Mouse (Mus musculus) yolk sac, embryonic 10.5 days (tissue): ENCODE measurements around the gene Wfdc1.

Experiments
- DNase-seq: peaks from one replicate; pipeline ENCODE4 v3.0.0-alpha.2; 2017; ENCODE audit warnings: low spot score

The Wfdc1 gene

DNA sequence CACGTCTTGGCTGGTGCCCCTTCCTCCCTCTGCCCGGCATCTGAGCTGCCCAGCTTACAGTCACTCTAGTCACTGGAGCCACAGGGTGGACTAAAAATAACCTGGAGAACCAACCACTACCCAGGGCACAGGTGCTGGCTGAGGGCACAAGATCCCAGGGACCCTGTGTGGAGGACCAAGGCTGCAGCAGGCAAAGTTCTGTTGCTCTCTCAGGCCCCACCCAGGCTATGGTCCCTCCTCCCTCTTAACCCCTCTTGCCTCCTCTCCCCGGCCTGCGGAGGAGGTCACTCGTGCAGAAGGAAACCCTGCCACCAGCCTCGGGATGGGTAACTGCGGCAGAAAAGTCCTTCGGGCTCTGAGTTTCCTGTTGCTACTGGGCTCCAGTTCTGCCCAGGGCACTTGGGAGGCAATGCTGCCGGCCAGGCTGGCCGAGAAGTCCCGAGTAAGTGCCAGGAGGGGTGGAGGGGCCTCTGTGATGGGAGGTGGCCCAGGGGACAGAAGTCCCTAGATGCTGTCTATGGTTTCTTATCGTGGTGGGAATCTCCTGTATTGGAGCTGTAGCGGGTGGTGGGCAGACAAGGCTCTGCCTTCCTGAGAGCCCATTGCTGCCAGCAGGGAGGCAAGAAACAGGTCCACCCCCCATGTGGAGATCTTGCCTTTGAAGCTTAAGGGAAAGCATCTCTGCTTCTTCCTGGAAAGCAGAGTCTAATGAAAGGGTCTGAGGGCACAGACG, at the start of gene Wfdc1:
TSS of gene Wfdc1 (plus strand) at position 147 of the 733 bp plus-strand sequence.
- no peak for DNase-seq

DNA sequence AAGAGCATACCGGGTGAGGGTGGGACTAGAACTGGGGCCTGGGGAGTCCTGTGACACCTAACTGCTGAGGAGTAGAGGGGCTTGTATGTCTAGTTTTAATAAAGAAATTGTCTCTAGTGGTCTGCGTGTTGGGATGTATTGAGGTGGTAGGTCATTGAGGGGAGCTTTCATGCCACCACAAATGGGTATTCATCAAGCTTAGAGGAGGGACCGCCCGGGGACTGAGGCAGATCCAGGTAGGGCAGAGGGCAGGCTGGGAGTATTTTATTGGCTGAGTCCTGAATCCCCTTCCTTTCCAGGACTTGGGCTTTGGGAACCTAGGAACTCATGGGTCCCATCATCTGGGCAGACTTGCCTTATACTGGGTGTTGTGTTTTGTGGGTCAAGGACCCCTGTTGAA, 49.4 kb upstream of the Wfdc1 start:
- no peak for DNase-seq

DNA sequence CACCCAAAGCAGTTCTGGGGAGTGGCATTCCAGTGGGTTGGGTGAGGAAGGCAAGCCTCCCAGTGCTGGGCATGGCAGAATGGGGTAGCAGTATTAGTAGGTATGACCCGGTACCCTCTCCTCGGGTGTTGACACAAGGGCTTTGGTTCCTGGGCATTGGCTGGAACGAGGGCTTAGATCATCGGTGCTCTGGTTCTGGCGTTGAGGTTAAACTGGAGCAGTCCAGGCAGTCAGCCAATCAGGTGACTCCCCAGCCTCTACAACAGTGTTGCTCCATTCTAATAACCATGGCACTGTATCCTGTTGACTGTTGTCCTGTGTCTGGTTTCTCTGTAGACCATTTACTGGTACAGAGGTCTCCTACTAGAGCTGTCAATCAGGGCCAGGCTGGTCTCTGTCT, 48.6 kb upstream of the Wfdc1 start:
- DNase-seq, result no peak

DNA sequence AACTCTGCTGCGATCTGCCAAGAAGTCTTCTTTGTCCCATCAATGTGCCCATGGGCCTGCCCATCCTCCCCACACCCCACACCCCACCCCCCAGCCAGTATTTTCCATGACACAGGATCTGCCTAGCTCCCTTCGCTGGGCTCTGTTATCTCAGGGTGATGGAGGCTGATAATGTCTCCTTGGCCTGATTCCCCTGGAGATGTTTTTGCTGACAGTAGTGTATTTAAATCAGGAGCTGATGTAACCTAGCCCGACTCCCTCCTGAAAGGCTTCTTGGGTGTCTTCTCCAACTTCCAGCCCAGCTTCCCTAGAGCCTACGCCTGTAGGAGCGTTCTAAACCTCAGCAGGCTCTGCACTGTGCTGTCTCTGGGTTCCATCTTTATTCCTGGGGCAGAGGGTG, 47.3 kb upstream of the Wfdc1 start:
- no peak for DNase-seq

DNA sequence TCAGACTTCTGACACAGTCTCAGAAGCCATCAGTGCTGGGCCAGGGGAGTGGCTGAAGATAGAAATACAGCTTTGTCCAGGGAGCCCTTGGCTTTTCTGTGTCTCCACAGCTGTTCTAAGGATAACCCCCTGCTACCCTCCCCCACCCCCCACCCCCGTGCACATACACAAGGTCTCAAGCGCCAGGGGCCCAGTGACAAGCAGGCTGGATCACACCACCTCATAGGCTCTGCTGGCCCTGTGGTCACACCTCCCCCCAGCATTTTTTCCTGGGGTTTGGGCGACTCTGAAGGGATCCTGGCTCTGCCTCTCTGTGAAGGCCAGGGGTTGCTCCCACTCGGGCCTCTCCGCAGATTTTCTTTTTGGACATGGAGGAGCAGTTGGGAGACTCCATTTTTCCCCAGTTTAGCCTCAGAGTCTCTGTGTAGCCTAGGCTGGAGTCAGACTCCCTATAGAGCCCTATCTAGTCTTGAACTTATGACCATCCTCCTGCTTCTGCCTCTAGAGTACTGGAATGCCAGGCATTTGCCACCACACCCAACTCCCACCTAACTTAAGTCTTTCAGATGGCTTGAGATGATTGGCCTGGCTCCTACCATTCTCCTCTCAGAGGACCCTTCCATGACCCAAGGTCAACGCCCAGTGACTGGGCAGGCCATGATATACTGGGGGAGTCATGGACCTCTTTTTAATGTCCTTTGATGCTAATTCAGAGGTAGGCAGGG, 45.9 kb upstream of the Wfdc1 start:
- DNase-seq, result no peak

DNA sequence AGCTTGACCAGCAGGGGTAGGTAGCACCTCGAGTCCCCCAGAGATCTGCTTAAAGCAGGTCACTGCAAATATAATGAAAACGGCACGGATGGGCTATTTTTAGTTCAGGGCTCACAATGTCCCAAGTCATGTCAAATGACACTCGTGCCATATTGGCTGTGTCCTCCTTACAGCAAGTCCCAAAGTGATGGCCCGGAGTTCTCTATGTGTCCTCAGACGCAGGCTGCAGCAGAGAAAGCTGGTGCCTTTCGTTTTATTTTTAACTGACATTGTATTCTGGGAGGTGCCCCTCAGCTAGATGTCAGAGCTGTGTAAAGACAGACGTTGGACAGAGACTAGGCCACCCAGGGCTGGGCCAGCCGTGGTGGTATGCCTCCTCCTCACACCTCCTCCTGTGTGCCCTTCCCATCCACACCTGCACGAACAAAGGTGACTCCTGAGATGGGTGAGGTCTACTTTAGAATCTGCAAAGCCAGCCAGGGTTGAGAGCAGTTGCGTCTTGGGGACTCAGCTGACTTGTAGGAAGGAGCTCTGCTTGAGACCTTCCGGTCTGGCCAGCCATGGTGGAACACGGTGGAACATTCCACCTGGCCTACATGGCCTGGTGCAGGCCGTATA, 45.2 kb upstream of the Wfdc1 start:
- DNase-seq, result no peak

DNA sequence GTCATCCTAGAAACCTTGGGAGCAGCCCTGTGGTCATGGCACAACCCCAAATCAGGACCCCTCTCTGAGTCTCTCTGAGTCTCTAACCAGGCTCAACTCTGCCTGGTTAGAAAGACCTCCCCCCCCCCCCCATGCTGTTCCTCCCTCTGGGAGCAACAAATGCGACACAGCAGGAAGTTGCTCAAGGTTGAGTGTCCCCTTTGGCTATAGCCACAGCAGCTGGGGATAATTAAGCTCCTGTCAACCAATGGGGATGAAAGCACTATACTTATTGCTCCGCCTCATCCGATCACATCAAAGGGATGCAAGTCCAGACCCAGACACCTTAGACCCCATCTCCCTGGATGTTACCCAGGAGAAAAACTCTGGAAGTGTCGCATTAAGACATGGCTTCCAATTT, 43.6 kb upstream of the Wfdc1 start:
- no peak for DNase-seq

DNA sequence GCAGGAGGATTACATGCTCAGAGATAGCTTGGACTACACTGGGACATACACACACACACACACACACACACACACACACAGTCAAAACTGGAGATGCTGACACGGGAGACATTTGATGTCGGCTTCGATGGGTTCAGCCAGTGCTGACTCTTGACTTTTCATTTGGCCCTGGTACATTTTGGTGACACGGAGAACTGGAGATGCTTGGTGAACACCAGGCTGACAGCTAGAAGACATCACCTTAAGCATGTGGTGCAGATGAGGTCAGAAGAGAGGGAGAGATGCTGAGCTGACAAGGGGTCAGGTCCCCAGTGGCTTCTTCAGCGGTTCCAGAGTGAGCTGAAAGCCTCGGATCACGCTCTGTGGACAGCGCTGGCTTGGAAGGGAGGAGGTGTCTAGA, 43.1 kb upstream of the Wfdc1 start:
- no peak for DNase-seq

DNA sequence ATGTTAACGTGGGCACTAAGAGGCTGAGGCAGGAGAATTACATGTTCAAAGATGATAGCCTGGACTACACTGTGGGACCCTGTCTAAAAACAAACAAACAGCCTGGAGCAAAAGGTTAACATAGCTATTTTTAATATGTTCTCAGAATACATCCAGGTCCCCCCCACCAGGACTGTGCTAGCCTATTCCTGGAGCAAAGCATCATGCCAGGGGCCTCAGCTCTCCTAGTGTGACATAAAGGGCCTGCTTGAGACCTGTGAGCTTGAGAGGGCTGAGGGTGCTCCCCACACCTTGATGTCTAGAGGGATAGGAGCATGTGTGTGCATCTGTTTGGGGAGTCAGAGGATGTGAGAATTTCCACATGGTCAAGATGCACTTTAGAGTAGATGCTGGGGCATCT, 42.4 kb upstream of the Wfdc1 start:
- no peak for DNase-seq

DNA sequence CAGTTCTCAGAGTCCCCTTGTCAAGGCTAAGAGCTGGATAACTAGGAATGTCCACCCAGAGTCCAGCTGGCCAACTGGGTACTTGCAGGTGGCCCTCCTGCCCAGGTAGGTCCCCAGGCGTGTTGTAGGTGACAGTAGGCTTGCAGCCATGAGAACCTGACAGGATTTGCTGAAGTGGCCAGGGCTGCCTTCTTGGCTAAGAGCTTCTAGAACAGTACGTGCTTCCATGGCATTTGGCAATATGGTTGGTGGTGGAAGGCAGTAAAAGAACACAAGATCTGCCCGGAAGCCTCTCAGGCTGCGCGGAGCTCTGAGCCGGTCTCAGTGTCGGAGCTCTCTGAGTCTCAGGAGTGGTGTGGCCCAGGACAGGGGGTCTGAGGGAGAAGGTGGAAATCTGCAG, 41.2 kb upstream of the Wfdc1 start:
- no peak for DNase-seq

DNA sequence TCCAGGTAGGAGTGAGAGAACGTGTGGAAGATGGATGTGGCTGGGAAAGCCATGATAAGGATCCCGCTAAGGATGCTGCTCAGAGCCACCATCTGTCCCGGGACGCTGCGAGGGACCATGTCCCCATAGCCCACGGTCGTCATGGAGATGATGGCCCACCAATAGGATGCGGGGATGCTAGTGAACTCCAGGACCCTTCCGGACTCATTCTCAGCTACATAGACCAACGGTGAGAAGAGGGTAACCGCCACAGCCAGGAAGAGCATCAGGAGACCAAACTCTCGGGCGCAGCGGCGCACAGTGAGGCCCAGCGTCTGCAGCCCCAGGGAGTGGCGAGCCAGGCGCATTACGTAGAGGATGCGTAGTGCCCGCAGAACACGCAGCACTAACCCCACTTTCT, 40.4 kb upstream of the Wfdc1 start:
- DNase-seq, result no peak

DNA sequence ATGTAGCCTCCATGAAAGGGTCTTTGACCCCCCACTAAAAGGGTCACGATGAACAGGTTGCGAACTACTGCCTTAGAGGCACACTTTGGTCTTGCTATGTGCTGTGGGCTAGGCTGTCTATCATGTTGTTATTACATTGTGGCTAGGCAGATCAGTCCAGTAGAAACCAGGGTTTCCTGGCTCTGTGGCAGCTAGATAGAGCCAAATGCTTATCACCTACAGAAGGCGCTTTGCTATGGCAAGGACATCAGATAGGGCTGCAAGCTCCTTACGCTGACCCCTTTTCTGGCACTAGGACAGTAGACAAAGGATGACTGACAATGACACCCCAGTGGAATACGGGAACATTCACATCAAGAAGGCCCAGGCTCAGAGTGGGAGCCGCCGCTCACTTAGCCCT, 39.0 kb upstream of the Wfdc1 start:
- no peak for DNase-seq

DNA sequence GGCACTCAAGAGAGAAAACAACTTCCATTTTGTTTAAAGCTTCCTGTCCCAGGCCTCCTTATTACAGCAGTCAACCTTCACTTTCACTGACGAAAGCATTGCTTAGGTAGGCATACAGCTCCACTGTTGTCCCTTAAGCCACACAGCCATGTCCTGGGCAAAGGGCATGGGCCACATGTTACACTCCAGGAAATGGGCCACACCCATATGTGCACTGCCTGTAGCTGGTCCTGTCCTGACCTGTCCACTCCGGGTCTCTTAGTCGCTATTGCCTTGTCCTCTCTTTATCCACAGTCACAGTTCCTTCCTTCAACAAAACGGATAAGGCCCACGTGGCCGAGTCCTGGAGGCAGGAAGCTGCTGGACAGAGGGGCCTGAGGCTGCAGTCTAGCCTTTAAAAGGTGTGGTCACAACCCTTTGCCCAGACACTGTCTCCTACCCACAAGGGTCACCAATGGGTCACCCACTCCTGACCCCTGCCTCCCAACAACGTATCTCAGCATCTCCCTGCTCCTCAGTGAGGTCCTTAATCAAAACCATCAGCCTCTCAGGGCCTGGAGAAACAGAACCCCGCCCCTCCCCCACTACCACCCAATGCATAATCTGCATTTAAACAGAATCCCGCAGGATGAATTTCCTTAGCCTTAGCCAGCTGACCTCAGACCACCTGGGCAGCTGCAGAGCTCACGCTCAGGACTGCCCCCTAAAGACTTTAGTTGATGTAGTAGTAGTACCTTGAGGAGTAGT, 38.4 kb upstream of the Wfdc1 start:
- peak; percentile 52 for DNase-seq

DNA sequence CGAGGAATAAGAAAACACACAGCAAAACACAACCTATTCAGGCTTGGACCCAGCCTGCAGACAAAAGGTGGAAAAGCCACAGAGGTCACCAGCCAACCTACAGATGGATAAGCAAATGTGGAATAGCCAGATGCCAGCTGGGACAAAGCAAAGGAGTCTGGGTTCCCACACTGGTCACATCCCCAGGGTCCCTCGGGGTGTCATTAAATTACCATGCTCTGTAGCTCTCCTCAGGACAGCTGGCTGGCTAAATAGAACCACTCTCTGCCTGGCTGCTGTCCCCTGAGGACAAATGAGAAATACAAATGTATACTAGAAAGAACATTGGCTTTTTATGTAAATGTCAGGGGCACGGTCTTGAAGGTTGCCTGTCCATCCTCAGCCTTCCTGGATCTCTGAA, 35.3 kb upstream of the Wfdc1 start:
- no peak for DNase-seq

DNA sequence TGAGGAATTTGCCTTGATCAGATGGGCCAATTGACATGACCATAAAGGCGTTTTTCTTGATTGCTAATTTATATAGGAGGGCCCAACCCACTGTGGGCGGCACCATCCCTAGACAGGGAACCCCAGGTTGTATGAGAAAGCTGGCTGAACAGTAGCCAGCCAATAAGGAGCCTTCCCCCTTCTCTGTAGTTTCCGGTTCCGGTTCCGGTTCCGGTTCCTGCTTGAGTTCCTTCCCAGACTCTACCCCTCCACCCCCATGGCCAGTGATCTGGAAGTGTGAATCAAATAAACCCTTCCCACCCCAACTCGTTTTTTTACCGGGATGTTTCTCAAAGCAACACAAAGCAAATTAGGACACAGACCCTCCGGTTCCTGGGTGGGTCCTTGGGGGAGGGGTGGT, 33.9 kb upstream of the Wfdc1 start:
- DNase-seq, result no peak

DNA sequence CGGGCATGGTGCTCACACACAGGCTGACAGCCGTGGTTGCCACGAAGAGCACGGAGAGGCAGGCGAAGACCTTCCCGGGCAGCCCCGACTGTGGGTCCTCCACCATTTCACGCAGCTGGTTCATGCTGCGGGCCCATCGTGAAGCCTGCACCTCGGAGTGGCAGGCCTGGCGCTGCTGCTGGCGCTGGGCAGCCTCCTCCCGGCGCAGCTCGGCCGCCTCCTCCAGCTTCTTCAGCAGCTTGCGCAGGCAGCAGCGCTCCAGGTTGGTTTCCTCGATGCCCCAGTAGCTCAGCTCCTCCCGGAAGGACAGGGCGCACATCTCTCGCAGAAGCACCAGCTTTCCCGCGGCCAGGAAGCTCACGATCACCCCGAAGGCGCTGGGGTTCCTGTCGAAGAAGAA, 33.3 kb upstream of the Wfdc1 start:
- no peak for DNase-seq

DNA sequence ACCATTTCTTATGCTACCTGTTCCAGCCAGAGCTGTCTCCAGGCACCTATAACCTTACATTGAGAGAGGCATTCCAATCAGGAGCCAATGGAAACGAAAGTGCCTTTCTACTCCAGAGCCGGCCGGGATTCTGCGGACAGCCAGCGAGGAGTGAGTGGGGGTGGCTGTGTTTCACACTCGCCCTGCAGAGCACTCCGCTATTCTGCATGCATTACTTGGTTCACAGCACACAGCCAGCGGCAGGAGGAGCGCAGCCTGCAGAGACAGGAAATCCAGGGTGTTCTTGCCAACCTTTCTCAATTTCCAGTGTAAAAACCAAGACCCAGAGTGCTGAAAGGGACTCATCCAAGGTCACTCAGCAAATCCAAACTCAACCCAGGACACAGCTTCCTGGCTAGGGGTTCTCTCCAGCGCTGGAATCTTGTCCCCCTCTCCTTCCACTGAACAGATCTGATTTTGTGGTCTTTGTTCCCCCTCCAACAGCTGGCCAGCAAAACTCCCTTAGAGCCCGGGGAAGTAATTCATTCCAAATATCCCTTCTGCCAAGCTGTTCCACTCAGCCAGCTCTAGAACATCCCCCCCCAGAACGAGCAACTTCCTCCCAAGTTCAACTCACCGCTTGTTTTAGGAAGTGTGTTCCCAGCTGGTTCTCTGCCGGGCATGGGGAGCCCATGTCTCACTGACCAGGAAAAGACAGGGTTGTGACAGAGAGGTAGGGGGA, 31.4 kb upstream of the Wfdc1 start:
- no peak for DNase-seq

DNA sequence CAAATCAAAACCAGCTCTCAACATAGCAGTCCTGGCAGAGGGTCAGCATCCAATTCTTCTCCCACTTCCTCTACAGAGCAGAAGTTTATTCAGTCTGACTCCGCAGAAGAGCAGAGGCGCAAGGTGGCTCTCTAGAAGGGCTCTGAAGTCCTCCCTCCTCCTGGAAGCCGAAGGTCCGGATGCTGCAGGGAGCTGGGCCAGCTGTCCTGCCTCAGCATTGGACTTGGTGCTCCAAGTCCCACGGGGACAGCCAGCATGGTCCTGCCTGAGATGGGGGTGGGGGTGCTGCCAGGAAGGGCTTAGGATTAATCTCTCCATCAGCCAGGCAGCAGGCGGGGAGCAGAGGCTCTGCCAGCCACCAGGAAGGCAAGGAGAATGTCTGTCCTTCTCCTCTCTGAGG, 30.8 kb upstream of the Wfdc1 start, which contains the start of gene Kcng4:
TSS of gene Kcng4 (minus strand) at position 303 of the 400 bp plus-strand sequence.
- no peak for DNase-seq

DNA sequence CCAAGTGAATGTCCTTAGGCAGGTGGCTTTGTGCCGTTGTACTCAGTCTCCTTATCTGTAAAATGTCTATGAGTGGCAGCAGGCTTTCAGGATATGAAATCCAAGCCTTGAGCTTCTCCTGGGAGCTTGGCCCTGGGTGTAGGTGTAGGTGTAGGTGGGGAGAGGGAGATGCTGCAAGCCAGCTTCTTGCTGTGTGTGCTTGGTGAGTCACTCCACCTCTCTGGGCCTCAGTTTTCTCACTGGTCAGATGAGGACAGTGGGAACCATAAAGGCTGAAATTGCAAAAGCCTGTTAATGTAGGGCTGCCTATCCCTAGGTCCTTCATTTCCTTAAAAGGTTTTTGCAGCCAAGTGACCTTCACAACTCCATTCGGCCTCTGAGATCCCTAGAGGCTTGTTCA, 30.2 kb upstream of the Wfdc1 start:
- DNase-seq, result no peak

DNA sequence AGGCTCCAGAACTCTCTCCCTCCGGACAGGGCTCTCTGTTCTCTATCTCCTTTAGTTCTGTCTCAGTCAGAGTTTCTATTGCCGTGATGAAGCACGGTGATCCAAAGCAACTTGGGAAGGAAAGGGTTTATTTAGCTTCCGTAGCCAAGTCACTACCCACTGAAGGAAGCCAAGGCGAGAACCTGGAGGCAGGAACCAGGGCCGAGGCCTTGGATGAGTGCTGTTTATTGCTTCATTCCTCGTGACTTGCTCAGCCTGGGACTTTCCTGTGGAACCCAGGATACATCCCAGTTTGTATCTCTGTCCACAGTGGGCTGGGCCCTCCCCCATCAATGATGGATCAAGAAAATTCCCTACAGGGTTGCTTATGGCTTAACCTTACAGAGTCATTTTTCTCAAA, 29.4 kb upstream of the Wfdc1 start:
- DNase-seq, result no peak

DNA sequence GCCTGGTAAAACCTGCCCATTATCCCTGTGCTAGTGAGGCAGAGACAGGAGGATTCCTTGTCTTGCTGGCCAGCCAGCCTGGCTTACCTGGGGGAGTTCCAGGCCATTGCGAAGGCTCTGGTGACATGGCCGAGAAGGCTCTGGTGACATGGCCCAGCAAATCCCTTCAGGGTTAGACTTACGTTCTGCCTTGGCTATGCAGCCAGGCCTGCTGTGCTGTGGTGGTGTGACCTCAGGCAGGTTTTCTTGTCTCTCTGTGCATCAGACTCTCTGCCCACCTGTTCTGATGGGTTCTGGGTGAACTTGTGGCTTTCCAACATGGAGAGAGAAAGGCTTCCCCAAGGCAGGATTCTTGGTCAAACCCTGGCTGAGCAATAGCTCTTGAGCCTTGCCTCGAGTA, 28.8 kb upstream of the Wfdc1 start:
- no peak for DNase-seq

DNA sequence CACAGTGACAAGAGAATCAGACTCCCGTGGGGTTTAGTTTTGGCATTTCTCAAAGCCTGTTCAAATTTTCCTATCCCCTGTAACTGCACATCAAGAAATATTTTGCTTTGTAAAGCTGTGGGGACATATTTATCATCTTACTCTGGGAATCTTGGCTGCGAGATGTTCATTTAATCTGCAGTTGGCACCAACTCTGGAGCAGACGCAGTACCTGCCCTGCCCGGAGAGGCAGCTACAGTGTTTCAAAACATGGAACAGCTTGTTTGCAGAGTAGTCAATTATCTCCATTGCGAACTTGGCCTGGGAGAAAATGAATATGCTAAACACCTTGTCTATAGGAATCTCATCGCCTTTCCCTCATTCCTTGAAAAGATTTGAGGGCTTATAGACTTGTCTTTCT, 27.9 kb upstream of the Wfdc1 start:
- no peak for DNase-seq
